8 mouse cellular contexts compared by ENCODE assay signal in genomic region chr12:51594030-51594470, GRCm38 (mm10). TPM values are rescaled to one million over a fixed set of nuclear protein-coding genes. Genes with fewer than 3 reads are reported as not detected.
DNase-seq lines count a peak whose midpoint lies in the region; ATAC-seq and TF ChIP-seq lines count a peak whose summit lies in the region.

No protein-coding gene starts in this region.

- TF ChIP-seq CTCF in gastrocnemius, adult 2 months (IDR thresholded peaks at IDR 0.05), result no peak
- TF ChIP-seq CTCF in thymus, adult 2 months (IDR thresholded peaks at IDR 0.05; ENCODE audit: borderline replicate concordance, control insufficient read depth, extremely low read depth, insufficient read depth, low read length, poor library complexity), result no peak

- peak overlapping the region; percentile 68 for H3K4me2 ChIP-seq in liver, embryonic 12.5 days

- H3K27me3 ChIP-seq in thymus, adult 2 months (ENCODE audit: control insufficient read depth, insufficient read depth, low read length), result peaks cover 9% of the 10 kb centered on the region; the same call in 1 of the 2 replicates
- H3K27me3 ChIP-seq in liver, embryonic 12.5 days (replicated peaks), result peaks cover 70% of the 10 kb centered on the region

- no peak for DNase-seq in gastrocnemius, adult 2 months
- no peak for DNase-seq in gastrocnemius, postnatal 10 days
- no peak for DNase-seq in thymus, adult 2 months
- no peak for DNase-seq in thymus, postnatal 36 days
- peak; percentile 5 for DNase-seq in yolk sac, embryonic 10.5 days (ENCODE audit: low spot score)
- DNase-seq in urinary bladder, postnatal 4 days (ENCODE audit: low spot score in 2 of 2), result no peak
- no peak for DNase-seq in spleen, postnatal 4 days (ENCODE audit: low spot score in 2 of 2)

- no peak for TF ChIP-seq POLR2A in thymus, adult 2 months (IDR thresholded peaks at IDR 0.05; ENCODE audit: control insufficient read depth, extremely low read depth, insufficient read depth, low read length, poor library complexity)

- intact Hi-C loops in gastrocnemius, adult 2 months (cut with DNase I), result loop anchor here (10.0 kb wide), 1 partner anchor 149 kb away; no protein-coding TSS in a partner anchor

- H3K36me3 ChIP-seq in thymus, adult 2 months (ENCODE audit: control insufficient read depth, insufficient read depth, low read length), result no peaks in the 10 kb centered on the region
- no peaks in the 10 kb centered on the region for H3K36me3 ChIP-seq in liver, embryonic 12.5 days

- no peaks in the 10 kb centered on the region for H3K9me3 ChIP-seq in liver, embryonic 12.5 days (replicated peaks)

- no peak overlapping the region for H3K27ac ChIP-seq in gastrocnemius, adult 2 months
- H3K27ac ChIP-seq in thymus, adult 2 months (ENCODE audit: control insufficient read depth, insufficient read depth, low read length), result no peak overlapping the region
- H3K27ac ChIP-seq in liver, embryonic 12.5 days, result no peak overlapping the region

- H3K9ac ChIP-seq in liver, embryonic 12.5 days, result no peak overlapping the region

- WGBS in thymus, adult 2 months, result 5% methylated on average over 18 of the region's 18 CpGs
- WGBS in liver, embryonic 12.5 days (ENCODE audit: insufficient replicate concordance), result 4% methylated on average over 18 of the region's 18 CpGs

- ATAC-seq in liver, embryonic 12.5 days, result no peak

- H3K4me3 ChIP-seq in gastrocnemius, adult 2 months, result peak overlapping the region; percentile 78
- H3K4me3 ChIP-seq in thymus, adult 2 months (ENCODE audit: control insufficient read depth, insufficient read depth, low read length), result 0 out of 2 replicates have a peak overlapping the region, but pooled peaks have one; percentile 16
- H3K4me3 ChIP-seq in liver, embryonic 12.5 days, result peak overlapping the region; percentile 51

- H3K4me1 ChIP-seq in thymus, adult 2 months (replicated peaks; ENCODE audit: control insufficient read depth, insufficient read depth, low read length), result no peaks in the 10 kb centered on the region; the same call in 1 of the 2 replicates
- H3K4me1 ChIP-seq in liver, embryonic 12.5 days, result peaks cover 11% of the 10 kb centered on the region

RNA-seq across cellular contexts. Expression of gene Coch, which starts 0.9 kb away (rescaled TPM):
- under 1 TPM in 1 of 2 experiments, not detected in 1; 0.33 TPM for total RNA-seq in gastrocnemius, adult 2 months (2021)
- under 1 TPM; 0.09 to 0.18 TPM for total RNA-seq in gastrocnemius, postnatal 10 days (2021)
- 1.4 and 2.1 TPM in 2 replicates for polyA plus RNA-seq in thymus, adult 2 months (2012; rRNA removed)
- 0.24 and 0.32 TPM in 2 replicates for polyA plus RNA-seq in liver, embryonic 12.5 days (2016; fragmentation: Nextera tagmentation; extraction: Ambion mirVana)

Comparison
In these comparisons a context has a peak if more than half of its experiments do, and no peak if none do; other contexts are left out.
1. H3K4me3 ChIP-seq: peak in every context shown above with its lines; median percentile 78 in gastrocnemius, adult 2 months; 51 in liver, embryonic 12.5 days; 16 in thymus, adult 2 months.